Mouse (Mus musculus) stomach, embryonic 14.5 days (tissue): ENCODE data around the gene Rufy1. TPM values are rescaled to one million over a fixed set of nuclear protein-coding genes. Genes with fewer than 3 reads are reported as not detected.

Source experiments
- ATAC-seq: fragments of 200-750 bp; cut with Nextera tagmentation; 2 replicates; pipeline ENCODE4 v1.8.0; 2017; ENCODE audit warnings: low read depth, moderate TSS enrichment; ENCODE audit not compliant: insufficient number of reproducible peaks, insufficient read depth, low FRiP score
- H3K27ac ChIP-seq: fragments of 300-500 bp; sonication (generic); 2 replicates; pipeline ENCODE4 v1.5.1; 2014; ENCODE audit warnings: mild to moderate bottlenecking, low read length, moderate library complexity, mixed read lengths
- H3K27me3 ChIP-seq: fragments of 300-500 bp; sonication (generic); 2 replicates; pipeline ENCODE4 v1.6.1; 2014; ENCODE audit warnings: low read length, control low read depth, mixed read lengths; ENCODE audit not compliant: control insufficient read depth, insufficient read depth
- H3K36me3 ChIP-seq: fragments of 300-500 bp; sonication (generic); 2 replicates; pipeline ENCODE4 v1.6.1; 2014; ENCODE audit warnings: mild to moderate bottlenecking, control low read depth, low read length, moderate library complexity, mixed read lengths; ENCODE audit not compliant: control insufficient read depth, insufficient read depth
- H3K4me1 ChIP-seq: fragments of 300-500 bp; sonication (generic); 2 replicates; pipeline ENCODE4 v1.6.1; 2014; ENCODE audit warnings: low read length, control low read depth, mixed read lengths; ENCODE audit not compliant: control insufficient read depth, insufficient read depth
- H3K4me2 ChIP-seq: fragments of 300-500 bp; sonication (generic); replicated peaks from 2 replicates; pipeline ENCODE4 v1.6.1; 2014; ENCODE audit warnings: low read depth, low read length, control low read depth
- H3K4me3 ChIP-seq: fragments of 300-500 bp; sonication (generic); 2 replicates; pipeline ENCODE4 v1.5.1; 2014; ENCODE audit warnings: low read depth, low read length, control low read depth
- H3K9ac ChIP-seq: fragments of 300-500 bp; sonication (generic); replicated peaks from 2 replicates; pipeline ENCODE4 v1.6.1; 2014; ENCODE audit warnings: low read depth, mild to moderate bottlenecking, control low read depth, low read length, moderate library complexity, mixed read lengths
- H3K9me3 ChIP-seq: fragments of 300-500 bp; sonication (generic); 2 replicates; pipeline ENCODE4 v1.6.1; 2016; ENCODE audit warnings: low read depth, low read length, control low read depth; ENCODE audit not compliant: control insufficient read depth
- WGBS: fragments of 180-500 bp; shearing (Covaris S2); extraction: QIAGEN DNeasy Blood & Tissue Kit; methylation state at CpG from one replicate; pipeline ENCODE4 v1.1.7; 2014; 5-methylcytosine and 5-hydroxymethylcytosine counted together
- polyA plus RNA-seq: library from polyadenylated mRNA; unstranded; fragments of >200 nt; fragmentation: Nextera tagmentation; extraction: Ambion mirVana; gene quantifications from 2 replicates; pipeline ENCODE4 v1.2.1, GENCODE M21; 2014

The Rufy1 gene
- 22.6 and 23.0 TPM in 2 replicates for polyA plus RNA-seq

DNA sequence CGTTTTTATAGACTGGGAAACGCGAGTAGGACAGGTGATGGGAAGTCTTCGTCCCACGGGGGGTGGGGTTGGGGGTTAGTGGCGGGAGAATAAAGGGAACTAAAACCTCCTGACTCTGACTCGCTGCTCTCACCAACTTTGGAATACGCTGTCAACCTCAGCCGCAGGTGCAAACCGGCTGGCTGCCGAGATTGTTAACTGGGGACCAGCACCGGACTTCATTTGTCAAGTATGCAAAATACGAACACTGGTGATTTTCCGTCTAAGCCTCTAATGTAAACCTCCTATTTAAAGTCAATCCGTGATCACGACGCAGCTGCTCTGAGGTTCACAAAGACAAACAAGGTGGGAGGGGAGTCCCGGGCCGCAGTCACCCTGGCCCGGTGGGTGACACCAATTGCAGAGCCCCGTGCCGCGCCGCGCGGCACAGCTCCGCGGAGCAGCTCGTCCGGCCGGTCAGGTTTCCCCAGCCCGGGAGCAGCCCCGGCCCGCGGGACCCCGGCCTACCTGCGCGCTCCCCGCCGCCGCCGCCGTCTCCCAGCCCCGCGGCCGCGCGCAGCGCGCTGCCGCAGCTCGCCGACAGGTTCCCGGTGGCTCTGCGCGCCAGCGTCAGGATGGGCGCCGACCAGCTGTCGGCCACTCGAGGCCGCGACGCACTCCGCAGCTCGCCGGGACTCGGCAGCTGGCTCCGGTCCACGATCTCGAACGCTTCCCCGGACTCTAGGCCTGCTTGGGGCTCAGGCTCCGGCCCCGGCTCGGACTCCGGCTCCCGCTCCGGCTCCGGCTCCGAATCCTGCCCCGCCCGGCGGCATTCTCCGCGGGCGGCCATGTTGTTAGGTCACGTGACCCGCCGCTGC, at the start of gene Rufy1:
Gene Rufy1 (minus strand): TSS at position 849 of the 857 bp plus-strand sequence.
- H3K4me3 ChIP-seq = peak within 1 kb of the TSS; percentile 55
- under 1% methylated on average over 78 of the region's 90 CpGs for WGBS
- H3K27ac ChIP-seq = peak within 1 kb of the TSS; percentile 87
- H3K4me2 ChIP-seq = peak within 1 kb of the TSS; percentile 67
- H3K36me3 ChIP-seq = no peaks in the 10 kb centered on the region
- no peaks in the 10 kb centered on the region for H3K9me3 ChIP-seq
- H3K4me1 ChIP-seq = peaks cover 3% of the 10 kb centered on the region; the same call in 1 of the 2 replicates
- H3K27me3 ChIP-seq = no peaks in the 10 kb centered on the region
- peak; percentile 82 for ATAC-seq
- peak within 1 kb of the TSS; percentile 91 for H3K9ac ChIP-seq

DNA sequence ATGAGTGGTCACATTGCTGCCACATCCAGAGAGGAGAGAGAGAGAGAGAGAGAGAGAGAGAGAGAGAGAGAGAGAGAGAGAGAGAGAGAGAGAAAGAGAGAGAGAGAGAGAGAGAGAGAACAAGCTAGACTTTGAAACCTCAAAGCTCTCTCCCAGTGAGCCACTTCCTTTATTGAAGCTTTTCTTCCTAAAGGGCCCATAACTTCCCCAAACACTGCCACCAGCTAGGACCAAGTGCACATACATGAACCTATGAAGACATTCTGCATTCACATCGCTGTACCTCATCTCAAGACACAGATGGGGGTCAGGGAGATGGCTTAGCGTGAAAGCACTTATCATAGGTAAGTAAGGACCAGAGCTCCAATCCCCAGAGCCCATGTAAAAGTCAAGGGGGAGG, 47.1 kb upstream of the Rufy1 start:
- no peak overlapping the region for H3K4me3 ChIP-seq
- no peaks in the 10 kb centered on the region for H3K4me1 ChIP-seq
- H3K36me3 ChIP-seq = no peaks in the 10 kb centered on the region
- H3K9me3 ChIP-seq = no peaks in the 10 kb centered on the region
- H3K9ac ChIP-seq = no peak overlapping the region
- no peak for ATAC-seq
- 89% methylated on average over 2 of the region's 2 CpGs for WGBS
- no peaks in the 10 kb centered on the region for H3K27me3 ChIP-seq
- no peak overlapping the region for H3K4me2 ChIP-seq
- H3K27ac ChIP-seq = no peak overlapping the region

DNA sequence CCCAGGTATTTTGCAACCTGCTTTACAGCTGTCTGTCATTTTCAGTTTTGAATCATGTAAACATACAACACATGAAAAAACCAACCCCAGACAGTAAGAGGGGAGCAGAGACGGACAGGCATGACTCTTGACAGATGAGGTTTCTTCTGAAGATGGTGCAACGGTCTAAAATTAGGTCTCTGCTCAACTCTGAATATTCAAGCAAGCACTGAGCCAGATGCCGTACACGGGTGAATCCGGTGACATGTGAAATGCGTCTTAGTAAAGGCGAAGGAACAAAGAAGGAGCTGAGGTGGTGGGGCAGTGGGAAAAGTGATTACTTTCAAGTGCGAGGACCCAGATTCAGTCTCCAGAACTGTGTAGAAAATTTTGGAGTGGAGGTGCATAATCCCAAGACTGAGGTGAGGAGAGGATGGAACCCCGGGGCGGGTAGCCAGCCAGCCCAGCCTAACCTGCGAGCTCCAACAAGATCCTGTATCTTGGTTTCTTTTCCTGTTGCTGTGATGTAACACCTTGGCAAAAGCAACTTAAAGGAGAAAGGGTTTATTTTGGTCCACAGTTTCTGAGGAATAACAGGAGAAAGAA, 46.7 kb upstream of the Rufy1 start:
- Histone ChIP-seq H3K9ac (no peak overlapping the region), H3K27me3 (no peaks in the 10 kb centered on the region), H3K4me1 (no peaks in the 10 kb centered on the region), H3K27ac (no peak overlapping the region), H3K9me3 (no peaks in the 10 kb centered on the region), H3K4me3 (no peak overlapping the region), H3K36me3 (no peaks in the 10 kb centered on the region), H3K4me2 (no peak overlapping the region)
- ATAC-seq = no peak
- 81% methylated on average over 11 of the region's 11 CpGs for WGBS

DNA sequence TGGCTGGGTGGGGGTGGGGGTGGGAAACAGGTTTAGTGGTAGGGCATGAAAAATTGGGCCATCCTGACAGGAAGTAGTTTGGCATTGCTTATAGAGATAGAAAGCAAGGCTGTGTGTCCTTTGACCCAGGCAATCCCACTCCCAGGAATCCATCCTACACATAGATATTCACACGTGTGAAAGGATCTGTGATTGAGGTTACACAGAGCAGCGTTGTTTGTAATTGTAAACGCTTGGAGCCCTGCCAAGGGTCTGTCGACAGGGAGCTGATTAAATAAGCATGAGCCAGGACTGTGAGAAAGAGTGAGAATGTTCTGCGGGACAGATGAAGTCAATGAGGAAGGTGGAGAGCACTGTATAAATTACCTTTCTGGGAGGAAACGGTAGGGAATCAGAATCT, 46.0 kb upstream of the Rufy1 start:
- Histone ChIP-seq H3K27me3 (no peaks in the 10 kb centered on the region), H3K9ac (no peak overlapping the region), H3K4me2 (no peak overlapping the region), H3K27ac (no peak overlapping the region), H3K36me3 (no peaks in the 10 kb centered on the region), H3K9me3 (no peaks in the 10 kb centered on the region), H3K4me3 (no peak overlapping the region), H3K4me1 (no peaks in the 10 kb centered on the region)
- ATAC-seq = no peak
- 14% methylated on average over 6 of the region's 6 CpGs for WGBS

DNA sequence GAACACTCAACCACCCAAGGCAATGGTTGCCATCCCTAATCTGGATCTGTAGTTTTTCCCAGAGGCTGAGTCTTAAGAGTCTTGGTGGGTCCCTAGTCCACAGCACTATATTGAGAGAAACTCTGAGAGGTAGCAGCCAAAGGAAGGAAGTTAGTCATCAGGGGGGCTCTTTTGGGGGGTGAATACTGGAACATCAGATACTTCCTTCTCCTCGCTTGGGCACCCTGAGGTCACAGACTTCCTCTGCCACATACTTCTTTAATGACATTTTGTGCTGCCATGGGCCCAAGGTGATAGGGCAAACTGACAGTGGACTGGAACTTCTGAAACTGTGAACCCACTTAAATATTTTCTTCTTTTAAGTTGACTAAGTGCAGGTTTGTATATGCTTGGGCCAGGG, 43.0 kb upstream of the Rufy1 start:
- H3K4me1 ChIP-seq = no peaks in the 10 kb centered on the region
- no peak overlapping the region for H3K9ac ChIP-seq
- no peak overlapping the region for H3K4me3 ChIP-seq
- peaks cover 3% of the 10 kb centered on the region; the same call in 1 of the 2 replicates for H3K9me3 ChIP-seq
- no peak for ATAC-seq
- H3K27ac ChIP-seq = no peak overlapping the region
- no peak overlapping the region for H3K4me2 ChIP-seq
- no peaks in the 10 kb centered on the region for H3K36me3 ChIP-seq
- H3K27me3 ChIP-seq = no peaks in the 10 kb centered on the region
- WGBS = 84% methylated on average over 1 of the region's 1 CpGs

DNA sequence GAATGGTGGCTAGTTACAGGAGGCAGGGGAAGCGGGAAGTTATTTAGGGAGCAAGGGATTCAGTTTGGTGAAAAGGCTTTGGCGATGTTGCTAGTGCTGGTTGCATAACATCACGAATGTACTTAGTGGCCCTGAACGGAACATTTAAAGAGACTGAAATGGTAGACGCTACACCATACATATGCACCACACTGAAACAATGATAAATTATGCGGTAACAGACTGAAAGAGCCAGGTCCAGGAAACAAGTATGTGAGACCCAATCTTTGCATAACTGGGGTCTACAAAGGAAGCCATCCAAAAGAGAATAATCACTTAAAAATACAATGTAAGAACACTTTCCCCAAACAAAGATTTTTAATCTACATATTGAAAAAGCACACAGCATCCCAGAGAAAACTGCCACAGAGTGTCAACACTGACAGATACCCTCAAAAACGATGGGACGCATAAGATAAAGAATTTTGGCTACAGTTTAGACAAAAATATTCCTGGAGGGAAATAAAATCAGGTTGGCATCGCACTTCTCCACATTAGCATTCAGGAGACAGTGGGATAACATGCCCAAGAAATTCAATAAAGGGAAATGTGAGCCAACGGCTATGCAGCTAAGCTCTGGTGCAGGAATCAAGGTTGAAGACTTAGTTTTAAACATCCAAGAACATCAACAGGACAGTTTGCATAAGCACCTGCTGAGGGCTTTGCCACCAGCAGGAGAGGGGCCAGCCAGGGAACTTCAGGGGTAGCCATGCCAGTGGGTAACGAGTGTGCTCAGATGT, 41.4 kb upstream of the Rufy1 start:
- Histone ChIP-seq H3K4me1 (no peaks in the 10 kb centered on the region), H3K4me3 (no peak overlapping the region), H3K27me3 (no peaks in the 10 kb centered on the region), H3K4me2 (no peak overlapping the region), H3K9ac (no peak overlapping the region), H3K36me3 (no peaks in the 10 kb centered on the region), H3K27ac (no peak overlapping the region), H3K9me3 (peaks cover 3% of the 10 kb centered on the region; the same call in 1 of the 2 replicates)
- 91% methylated on average over 11 of the region's 11 CpGs for WGBS
- ATAC-seq = no peak

DNA sequence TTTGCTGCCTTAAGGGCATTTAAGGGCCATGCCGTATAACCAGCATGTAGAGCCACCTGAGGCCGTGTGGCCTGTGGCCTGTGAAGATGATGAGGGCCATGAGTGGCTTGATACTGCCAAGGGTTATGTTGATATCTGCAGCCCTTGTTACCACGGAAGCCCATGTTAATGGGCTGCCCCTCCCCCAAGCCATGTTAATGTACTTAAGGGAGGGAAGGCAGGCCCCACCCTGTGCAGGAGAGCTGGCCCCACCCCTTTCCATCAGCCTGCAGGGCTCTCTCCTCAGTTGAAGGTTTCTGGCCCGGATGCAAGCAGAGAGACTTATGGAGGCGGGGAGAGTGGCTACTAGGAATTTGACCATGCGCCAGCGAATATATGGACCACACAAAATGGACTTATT, 30.6 kb upstream of the Rufy1 start:
- ATAC-seq = 0 out of 2 replicates have a peak, but pooled peaks have one; percentile 33
- Histone ChIP-seq H3K9ac (no peak overlapping the region), H3K36me3 (no peaks in the 10 kb centered on the region), H3K4me3 (no peak overlapping the region), H3K4me2 (no peak overlapping the region), H3K27ac (no peak overlapping the region), H3K9me3 (no peaks in the 10 kb centered on the region), H3K4me1 (0 out of 2 replicates have a peak, but pooled peaks cover 4% of the 10 kb centered on the region), H3K27me3 (no peaks in the 10 kb centered on the region)
- WGBS = 74% methylated on average over 7 of the region's 7 CpGs

DNA sequence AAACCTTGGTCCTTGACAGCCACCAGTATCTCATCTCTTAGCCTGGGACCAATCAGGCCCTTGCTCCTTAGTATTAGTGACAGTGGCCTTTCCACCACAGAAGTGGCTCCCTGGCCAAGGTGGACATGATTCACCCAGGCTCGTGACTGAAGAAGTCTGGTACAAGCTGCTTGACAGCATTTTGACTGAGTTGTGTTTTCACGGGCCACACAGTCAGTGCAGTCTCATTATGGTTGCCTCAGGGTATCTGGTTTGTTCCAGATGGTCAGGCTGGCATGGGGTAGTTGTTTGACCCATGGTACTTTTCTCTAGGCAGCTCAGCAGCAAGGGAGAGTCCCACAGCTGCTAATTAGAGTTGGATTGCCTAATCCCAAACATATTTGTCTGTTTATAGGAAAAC, 28.3 kb upstream of the Rufy1 start:
- no peaks in the 10 kb centered on the region for H3K9me3 ChIP-seq
- ATAC-seq = no peak
- H3K4me3 ChIP-seq = no peak overlapping the region
- no peak overlapping the region for H3K27ac ChIP-seq
- H3K27me3 ChIP-seq = no peaks in the 10 kb centered on the region
- H3K36me3 ChIP-seq = no peaks in the 10 kb centered on the region
- H3K4me2 ChIP-seq = no peak overlapping the region
- H3K9ac ChIP-seq = no peak overlapping the region
- 76% methylated on average over 2 of the region's 2 CpGs for WGBS
- 0 out of 2 replicates have a peak, but pooled peaks cover 4% of the 10 kb centered on the region for H3K4me1 ChIP-seq
